Mouse (Mus musculus) splenic B cell, adult 2 months (primary cell): Measurements from ENCODE around the gene Hps3.
"Not testable (repeated sequence)": the region's sequence is repeated elsewhere in the genome, so short reads cannot be mapped to it uniquely, and the experiment has no call there.

Experiments
- DNase-seq: peaks from one replicate; pipeline ENCODE4 v3.0.0-alpha.2; 2011; ENCODE audit warnings: low read depth, low spot score
- H3K27me3 ChIP-seq: 2 replicates; pipeline ENCODE4 v1.6.1; 2012; ENCODE audit warnings: mild to moderate bottlenecking, low read length, moderate library complexity, mixed read lengths; ENCODE audit not compliant: control insufficient read depth, poor library complexity, insufficient read depth, severe bottlenecking
- H3K36me3 ChIP-seq: 2 replicates; pipeline ENCODE4 v1.6.1; 2012; ENCODE audit warnings: mild to moderate bottlenecking, low read length, moderate library complexity, mixed read lengths; ENCODE audit not compliant: control insufficient read depth, poor library complexity, insufficient read depth, severe bottlenecking

Gene Hps3

GRCm38 (mm10) chr3:19982846-19983245 is 52.3 kb downstream of the Hps3 start:
- Histone ChIP-seq H3K36me3 (no peaks in the 10 kb centered on the region), H3K27me3 (no peaks in the 10 kb centered on the region)
- DNase-seq: no peak

- no peaks in the 10 kb centered on the region for H3K27me3 ChIP-seq
- H3K36me3 ChIP-seq: no peaks in the 10 kb centered on the region
- DNase-seq: no peak
Measured at GRCm38 (mm10) chr3:19981156-19981555, 54.0 kb downstream of the Hps3 start.

DNA sequence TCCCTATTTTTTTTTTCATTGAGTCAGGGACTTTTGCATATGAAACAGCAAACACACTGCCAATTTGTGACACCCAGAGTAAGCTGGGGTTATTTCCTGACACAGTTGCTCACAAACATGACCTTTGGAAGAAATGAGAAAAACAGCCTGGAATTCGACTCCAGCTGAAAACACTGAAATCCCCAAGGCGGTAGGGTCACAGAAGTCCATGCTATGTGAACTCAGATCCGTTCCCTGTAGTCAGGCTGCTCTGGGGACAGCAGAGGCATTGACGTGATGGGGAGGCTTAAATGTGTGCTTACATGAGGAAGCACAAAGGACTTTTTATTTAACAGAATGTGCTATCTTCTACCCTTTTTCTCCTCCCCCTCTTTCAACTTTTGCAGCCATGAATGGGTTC is 56.6 kb downstream of the Hps3 start:
- no peaks in the 10 kb centered on the region for H3K36me3 ChIP-seq
- no peak for DNase-seq
- H3K27me3 ChIP-seq: no peaks in the 10 kb centered on the region

DNA sequence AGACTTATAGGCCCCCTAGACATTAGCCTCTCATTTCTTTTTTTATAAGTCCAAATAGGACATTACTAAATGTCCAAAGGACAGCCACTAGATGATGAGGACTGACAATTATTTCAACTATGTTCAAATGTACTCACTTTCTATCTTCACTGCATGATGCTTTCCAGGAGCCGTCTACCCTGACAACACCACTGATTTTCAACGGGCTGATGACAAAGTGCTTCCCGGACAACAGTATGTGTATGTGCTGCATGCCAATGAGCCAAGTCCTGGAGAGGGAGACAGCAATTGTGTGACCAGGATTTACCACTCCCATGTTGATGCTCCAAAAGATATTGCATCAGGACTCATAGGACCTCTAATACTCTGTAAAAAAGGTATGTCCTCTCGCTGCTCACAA is 69.0 kb downstream of the Hps3 start:
- Histone ChIP-seq H3K27me3 (no peaks in the 10 kb centered on the region), H3K36me3 (no peaks in the 10 kb centered on the region)
- no peak for DNase-seq

GRCm38 (mm10) chr3:19965239-19965638 is 69.9 kb downstream of the Hps3 start:
- no peak for DNase-seq
- no peaks in the 10 kb centered on the region for H3K36me3 ChIP-seq
- H3K27me3 ChIP-seq: no peaks in the 10 kb centered on the region

DNA sequence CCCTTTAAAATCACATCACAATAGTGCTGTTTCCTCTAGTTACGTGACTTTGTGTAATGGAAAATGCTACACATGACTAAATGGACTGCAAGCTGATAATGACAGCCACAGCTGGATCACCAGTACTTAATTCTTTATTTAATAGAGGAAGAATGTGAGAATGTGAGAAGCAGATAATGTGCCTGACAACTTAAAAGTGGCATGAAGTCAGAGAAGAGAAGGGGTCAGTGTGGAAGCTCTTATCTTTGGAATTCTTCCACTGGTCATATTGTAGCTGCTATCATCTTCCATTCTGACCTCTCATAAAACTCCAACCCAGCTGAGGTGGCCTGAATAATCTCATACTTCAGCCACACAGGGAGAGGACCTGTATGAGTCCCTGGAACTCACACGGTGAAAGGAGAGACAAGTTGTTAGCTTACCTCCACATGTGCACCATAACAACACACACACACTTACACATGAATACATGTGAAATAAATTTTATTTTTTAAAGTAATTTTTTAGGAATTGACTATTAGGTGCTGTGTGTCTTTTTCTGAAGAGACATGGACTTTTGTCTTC is 70.4 kb downstream of the Hps3 start:
- Histone ChIP-seq H3K27me3 (no peaks in the 10 kb centered on the region), H3K36me3 (no peaks in the 10 kb centered on the region)
- no peak for DNase-seq

GRCm38 (mm10) chr3:19962769-19963513 is 72.2 kb downstream of the Hps3 start:
- no peak for DNase-seq
- H3K36me3 ChIP-seq: no peaks in the 10 kb centered on the region

DNA sequence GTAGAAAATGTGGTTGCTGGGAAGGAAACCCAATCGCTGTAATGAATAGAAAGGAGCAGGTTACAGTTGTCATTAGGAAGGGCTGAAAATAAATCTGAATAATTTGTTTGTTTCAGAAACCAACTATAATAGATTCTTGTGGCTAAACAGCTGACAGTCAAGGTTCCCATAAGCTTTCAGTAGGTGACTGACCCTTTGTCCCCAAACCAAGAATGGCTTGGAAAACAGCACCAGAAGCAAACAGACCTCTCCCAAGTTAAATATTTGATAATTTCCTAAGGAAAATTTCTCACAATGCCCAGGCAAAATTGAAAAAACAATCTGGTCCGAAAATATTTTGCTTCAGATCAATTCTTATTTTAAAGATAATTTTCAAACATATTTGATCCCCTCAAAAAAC is 73.8 kb downstream of the Hps3 start:
- DNase-seq: no peak
- Histone ChIP-seq H3K36me3 (no peaks in the 10 kb centered on the region), H3K27me3 (no peaks in the 10 kb centered on the region)

More at GRCm38 (mm10) chr3:19962769-19963513, 72.2 kb downstream of the Hps3 start:
- no peaks in the 10 kb centered on the region for H3K27me3 ChIP-seq

GRCm38 (mm10) chr3:19960570-19961114 is 74.5 kb downstream of the Hps3 start:
- no peak for DNase-seq
- Histone ChIP-seq H3K27me3 (no peaks in the 10 kb centered on the region), H3K36me3 (no peaks in the 10 kb centered on the region)

- no peak for DNase-seq
- no peaks in the 10 kb centered on the region for H3K36me3 ChIP-seq
- no peaks in the 10 kb centered on the region for H3K27me3 ChIP-seq
Measured at GRCm38 (mm10) chr3:19958983-19959382, 76.1 kb downstream of the Hps3 start.

DNA sequence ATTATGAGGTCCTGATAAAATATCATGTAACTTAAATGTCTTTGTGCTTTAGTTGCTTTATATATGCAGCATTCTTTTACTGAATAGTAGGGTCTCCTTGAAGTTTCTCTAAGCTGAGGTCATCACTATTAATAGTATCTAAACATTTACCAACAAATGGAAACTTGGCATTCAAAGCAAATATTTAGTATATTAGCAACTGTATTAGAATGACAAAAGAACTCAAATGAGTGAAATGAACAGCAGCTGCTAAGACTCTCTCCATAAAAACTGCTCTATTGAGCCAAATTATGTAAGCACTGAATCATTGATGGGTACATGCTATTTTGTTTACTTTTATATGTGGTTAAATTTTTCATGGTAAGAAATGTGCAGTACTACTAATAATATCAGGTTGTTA is 77.1 kb downstream of the Hps3 start:
- DNase-seq: no peak
- Histone ChIP-seq H3K27me3 (no peaks in the 10 kb centered on the region), H3K36me3 (no peaks in the 10 kb centered on the region)

- no peak for DNase-seq
- Histone ChIP-seq H3K36me3 (no peaks in the 10 kb centered on the region), H3K27me3 (no peaks in the 10 kb centered on the region)
Measured at GRCm38 (mm10) chr3:19956885-19957284, 78.2 kb downstream of the Hps3 start, which contains the start of gene Cp. Gene Cp, plus strand, starts transcription at chr3:19957054.

DNA sequence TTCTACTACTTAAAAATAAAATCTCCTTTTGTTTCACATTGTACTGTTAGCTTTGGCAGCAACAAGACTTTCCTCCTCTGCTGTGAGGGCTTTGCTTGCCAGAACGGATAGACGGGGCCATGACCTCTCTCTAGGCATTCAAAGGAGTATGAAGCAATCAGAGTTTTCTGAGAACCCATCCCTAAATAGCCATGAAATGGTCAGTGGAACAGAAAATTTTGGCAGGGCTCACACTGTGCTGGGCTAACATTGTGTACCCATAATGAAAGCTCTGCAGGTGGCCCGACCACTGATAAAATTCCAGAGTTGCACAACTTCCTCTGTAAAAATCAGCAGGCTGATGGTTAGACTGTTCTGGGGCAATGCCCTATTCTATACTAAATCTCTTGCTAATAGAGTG is 81.2 kb downstream of the Hps3 start:
- H3K36me3 ChIP-seq: no peaks in the 10 kb centered on the region
- no peak for DNase-seq

DNA sequence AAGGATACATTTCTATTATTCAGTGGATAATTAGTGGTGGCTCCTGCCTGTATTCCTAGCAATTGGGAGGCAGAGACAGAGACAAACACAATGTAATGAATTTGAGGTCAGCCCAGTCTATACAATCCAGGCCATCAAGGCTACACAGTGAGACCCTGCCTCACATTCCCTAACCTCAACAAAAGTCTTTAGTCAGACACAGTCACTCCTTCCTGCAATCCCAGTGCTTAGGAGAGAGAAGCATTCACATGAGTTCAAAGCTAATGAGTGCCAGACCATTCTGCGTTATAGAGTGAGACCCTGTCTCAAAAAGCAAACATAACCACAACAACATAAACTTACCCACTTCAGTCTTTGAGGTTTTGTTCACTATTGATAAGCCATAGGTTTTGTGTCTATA is 81.7 kb downstream of the Hps3 start:
- H3K36me3 ChIP-seq: no peaks in the 10 kb centered on the region
- no peaks in the 10 kb centered on the region for H3K27me3 ChIP-seq
- no peak for DNase-seq

More for the DNA sequence above, 81.2 kb downstream of the Hps3 start:
- no peaks in the 10 kb centered on the region for H3K27me3 ChIP-seq

- not testable (repeated sequence) for H3K36me3 ChIP-seq, DNase-seq, H3K27me3 ChIP-seq
Measured at GRCm38 (mm10) chr3:19949401-19949800, 85.7 kb downstream of the Hps3 start.
